Mouse (Mus musculus) cerebellum, adult 9-11 months (tissue): Measurements from ENCODE around the gene Kcng3.

Source experiments
- DNase-seq: peaks from one replicate; pipeline ENCODE4 v3.0.0; 2022

The Kcng3 gene

GRCm38 (mm10) chr17:83631783-83632652, at the start of gene Kcng3:
Gene Kcng3 (minus strand): TSS chr17:83631895.
- DNase-seq: no peak

GRCm38 (mm10) chr17:83677370-83677769, 45.7 kb upstream of the Kcng3 start:
- DNase-seq: no peak

GRCm38 (mm10) chr17:83672685-83673084, 41.0 kb upstream of the Kcng3 start:
- no peak for DNase-seq

- no peak for DNase-seq
Measured at GRCm38 (mm10) chr17:83667934-83668690, 36.4 kb upstream of the Kcng3 start.

- DNase-seq: no peak
Measured at GRCm38 (mm10) chr17:83666597-83667287, 35.0 kb upstream of the Kcng3 start.

GRCm38 (mm10) chr17:83664761-83665160, 33.1 kb upstream of the Kcng3 start:
- DNase-seq: no peak

- no peak for DNase-seq
Measured at GRCm38 (mm10) chr17:83658943-83659342, 27.2 kb upstream of the Kcng3 start.

- no peak for DNase-seq
Measured at GRCm38 (mm10) chr17:83657375-83657774, 25.7 kb upstream of the Kcng3 start.

GRCm38 (mm10) chr17:83655732-83656131, 24.0 kb upstream of the Kcng3 start:
- no peak for DNase-seq

GRCm38 (mm10) chr17:83654651-83655136, 23.0 kb upstream of the Kcng3 start:
- no peak for DNase-seq

GRCm38 (mm10) chr17:83653635-83654034, 21.9 kb upstream of the Kcng3 start:
- no peak for DNase-seq

GRCm38 (mm10) chr17:83650932-83651682, 19.4 kb upstream of the Kcng3 start:
- no peak for DNase-seq

- no peak for DNase-seq
Measured at GRCm38 (mm10) chr17:83649986-83650385, 18.3 kb upstream of the Kcng3 start.

- DNase-seq: no peak
Measured at GRCm38 (mm10) chr17:83647413-83647812, 15.7 kb upstream of the Kcng3 start.

GRCm38 (mm10) chr17:83646425-83647163, 14.9 kb upstream of the Kcng3 start:
- no peak for DNase-seq

- DNase-seq: peak; percentile 6
Measured at GRCm38 (mm10) chr17:83645226-83645808, 13.6 kb upstream of the Kcng3 start.

GRCm38 (mm10) chr17:83637393-83637792, 5.7 kb upstream of the Kcng3 start:
- no peak for DNase-seq

- DNase-seq: no peak
Measured at GRCm38 (mm10) chr17:83636443-83636842, 4.7 kb upstream of the Kcng3 start.

GRCm38 (mm10) chr17:83632653-83633570, 1.2 kb upstream of the Kcng3 start:
- DNase-seq: peak; percentile 43
